Mouse (Mus musculus) forebrain, embryonic 11.5 days (tissue): ENCODE data around the gene Fam155a. TPM values are rescaled to one million over a fixed set of nuclear protein-coding genes. Genes with fewer than 3 reads are reported as not detected.

Source experiments
- ATAC-seq: fragments of 200-750 bp; cut with Nextera tagmentation; replicated peaks from 2 replicates; pipeline ENCODE4 v1.8.0; 2017; ENCODE audit warnings: moderate TSS enrichment; ENCODE audit not compliant: low FRiP score
- DNase-seq: peaks from one replicate; pipeline ENCODE4 v3.0.0-alpha.2; 2017; ENCODE audit warnings: low spot score
- H3K27ac ChIP-seq: fragments of 300-500 bp; sonication (generic); 2 replicates; pipeline ENCODE4 v1.5.1; 2014; ENCODE audit warnings: low read depth, low read length
- H3K27me3 ChIP-seq: fragments of 300-500 bp; sonication (generic); 2 replicates; pipeline ENCODE4 v1.6.1; 2014; ENCODE audit warnings: mild to moderate bottlenecking, low read length, mixed read lengths; ENCODE audit not compliant: control insufficient read depth, insufficient read depth
- H3K36me3 ChIP-seq: fragments of 300-500 bp; sonication (generic); 2 replicates; pipeline ENCODE4 v1.6.1; 2014; ENCODE audit warnings: mild to moderate bottlenecking, low read length, moderate library complexity, mixed read lengths; ENCODE audit not compliant: control insufficient read depth, insufficient read depth
- H3K4me1 ChIP-seq: fragments of 300-500 bp; sonication (generic); replicated peaks from 2 replicates; pipeline ENCODE4 v1.6.1; 2014; ENCODE audit warnings: low read length, mixed read lengths; ENCODE audit not compliant: control insufficient read depth, insufficient read depth
- H3K4me2 ChIP-seq: fragments of 300-500 bp; sonication (generic); 2 replicates; pipeline ENCODE4 v1.6.1; 2014; ENCODE audit warnings: low read depth, mild to moderate bottlenecking, low read length, moderate library complexity, mixed read lengths; ENCODE audit not compliant: severe bottlenecking
- H3K4me3 ChIP-seq: fragments of 300-500 bp; sonication (generic); 2 replicates; pipeline ENCODE4 v1.5.1; 2014; ENCODE audit warnings: low read depth, low read length
- H3K9ac ChIP-seq: fragments of 300-500 bp; sonication (generic); 2 replicates; pipeline ENCODE4 v1.6.1; 2014; ENCODE audit warnings: low read length
- H3K9me3 ChIP-seq: fragments of 300-500 bp; sonication (generic); 2 replicates; pipeline ENCODE4 v1.6.1; 2016; ENCODE audit warnings: low read length, mixed read lengths; ENCODE audit not compliant: control insufficient read depth
- WGBS: fragments of 180-500 bp; shearing (Covaris S2); extraction: QIAGEN DNeasy Blood & Tissue Kit; methylation state at CpG from one replicate; pipeline ENCODE4 v1.1.7; 2014; 5-methylcytosine and 5-hydroxymethylcytosine counted together
- polyA plus RNA-seq: library from polyadenylated mRNA; unstranded; fragments of >200 nt; fragmentation: Nextera tagmentation; extraction: Ambion mirVana; gene quantifications from 2 replicates; pipeline ENCODE4 v1.2.1, GENCODE M21; 2014

The Fam155a gene
- polyA plus RNA-seq, 1 experiment from 2014 or later, result 3.4 TPM

- Histone ChIP-seq H3K9ac (no peak overlapping the region), H3K4me1 (peaks cover 6% of the 10 kb centered on the region; the same call in 1 of the 2 replicates), H3K4me2 (no peak overlapping the region), H3K4me3 (no peak overlapping the region), H3K9me3 (no peaks in the 10 kb centered on the region), H3K27me3 (no peaks in the 10 kb centered on the region), H3K36me3 (no peaks in the 10 kb centered on the region), H3K27ac (no peak overlapping the region)
- DNase-seq (no peak), ATAC-seq (no peak)
- 74% methylated on average over 17 of the region's 17 CpGs for WGBS
Measured at GRCm38 (mm10) chr8:9248109-9248821, 522.7 kb downstream of the Fam155a start.

GRCm38 (mm10) chr8:9245994-9246393 lies 525.0 kb downstream of the Fam155a start:
- no peak for DNase-seq
- 35% methylated on average over 5 of the region's 5 CpGs for WGBS
- no peak overlapping the region for H3K4me3 ChIP-seq

GRCm38 (mm10) chr8:9240996-9241395 lies 530.0 kb downstream of the Fam155a start:
- DNase-seq, result no peak
- H3K4me3 ChIP-seq, result no peak overlapping the region
- peaks cover 3% of the 10 kb centered on the region; the same call in 1 of the 2 replicates for H3K4me1 ChIP-seq
- 45% methylated on average over 5 of the region's 5 CpGs for WGBS
- H3K27ac ChIP-seq, result no peak overlapping the region
- H3K4me2 ChIP-seq, result no peak overlapping the region
- H3K9me3 ChIP-seq, result no peaks in the 10 kb centered on the region
- no peaks in the 10 kb centered on the region for H3K36me3 ChIP-seq
- H3K27me3 ChIP-seq, result no peaks in the 10 kb centered on the region
- ATAC-seq, result no peak
- no peak overlapping the region for H3K9ac ChIP-seq

More at GRCm38 (mm10) chr8:9245994-9246393, 525.0 kb downstream of the Fam155a start:
- H3K9ac ChIP-seq, result no peak overlapping the region
- ATAC-seq, result no peak
- H3K27ac ChIP-seq, result no peak overlapping the region
- H3K36me3 ChIP-seq, result no peaks in the 10 kb centered on the region
- H3K9me3 ChIP-seq, result no peaks in the 10 kb centered on the region
- no peaks in the 10 kb centered on the region for H3K27me3 ChIP-seq
- H3K4me1 ChIP-seq, result peaks cover 6% of the 10 kb centered on the region; the same call in 1 of the 2 replicates
- no peak overlapping the region for H3K4me2 ChIP-seq

GRCm38 (mm10) chr8:9239741-9240140 lies 531.2 kb downstream of the Fam155a start:
- 76% methylated on average over 11 of the region's 11 CpGs for WGBS
- no peaks in the 10 kb centered on the region for H3K9me3 ChIP-seq
- peaks cover 3% of the 10 kb centered on the region; the same call in 1 of the 2 replicates for H3K4me1 ChIP-seq
- H3K4me3 ChIP-seq, result no peak overlapping the region
- no peak overlapping the region for H3K4me2 ChIP-seq
- H3K36me3 ChIP-seq, result no peaks in the 10 kb centered on the region
- no peaks in the 10 kb centered on the region for H3K27me3 ChIP-seq
- H3K27ac ChIP-seq, result no peak overlapping the region
- ATAC-seq (no peak), DNase-seq (no peak)
- no peak overlapping the region for H3K9ac ChIP-seq

- Histone ChIP-seq H3K27me3 (no peaks in the 10 kb centered on the region), H3K27ac (no peak overlapping the region), H3K4me2 (no peak overlapping the region), H3K9ac (no peak overlapping the region), H3K9me3 (no peaks in the 10 kb centered on the region), H3K4me3 (no peak overlapping the region), H3K4me1 (peaks cover 3% of the 10 kb centered on the region; the same call in 1 of the 2 replicates), H3K36me3 (no peaks in the 10 kb centered on the region)
- 87% methylated on average over 9 of the region's 9 CpGs for WGBS
- ATAC-seq, result no peak
- no peak for DNase-seq
Measured at GRCm38 (mm10) chr8:9238974-9239373, 532.0 kb downstream of the Fam155a start.

- H3K9ac ChIP-seq, result no peak overlapping the region
- H3K4me3 ChIP-seq, result no peak overlapping the region
- no peaks in the 10 kb centered on the region for H3K4me1 ChIP-seq
- H3K27me3 ChIP-seq, result no peaks in the 10 kb centered on the region
- ATAC-seq (peak; percentile 76), DNase-seq (peak; percentile 92)
- H3K4me2 ChIP-seq, result no peak overlapping the region
- no peaks in the 10 kb centered on the region for H3K9me3 ChIP-seq
- no peak overlapping the region for H3K27ac ChIP-seq
- 8% methylated on average over 12 of the region's 12 CpGs for WGBS
- no peaks in the 10 kb centered on the region for H3K36me3 ChIP-seq
Measured at GRCm38 (mm10) chr8:9233326-9233919, 537.5 kb downstream of the Fam155a start.

- Histone ChIP-seq H3K4me3 (no peak overlapping the region), H3K9me3 (no peaks in the 10 kb centered on the region), H3K4me2 (no peak overlapping the region), H3K27ac (no peak overlapping the region), H3K9ac (no peak overlapping the region), H3K27me3 (no peaks in the 10 kb centered on the region), H3K36me3 (no peaks in the 10 kb centered on the region), H3K4me1 (no peaks in the 10 kb centered on the region)
- DNase-seq (peak; percentile 77), ATAC-seq (peak; percentile 87)
- 37% methylated on average over 19 of the region's 19 CpGs for WGBS
Measured at GRCm38 (mm10) chr8:9227779-9228464, 543.0 kb downstream of the Fam155a start.

GRCm38 (mm10) chr8:9226767-9227166 lies 544.2 kb downstream of the Fam155a start:
- 88% methylated on average over 7 of the region's 7 CpGs for WGBS
- no peaks in the 10 kb centered on the region for H3K4me1 ChIP-seq
- H3K27ac ChIP-seq, result no peak overlapping the region
- no peak for DNase-seq
- H3K9me3 ChIP-seq, result no peaks in the 10 kb centered on the region
- no peak overlapping the region for H3K4me3 ChIP-seq
- no peak overlapping the region for H3K4me2 ChIP-seq
- H3K36me3 ChIP-seq, result no peaks in the 10 kb centered on the region
- H3K27me3 ChIP-seq, result no peaks in the 10 kb centered on the region
- H3K9ac ChIP-seq, result no peak overlapping the region
- ATAC-seq, result no peak
